Mouse (Mus musculus) telencephalon, adult 2 months (tissue): ENCODE results near the gene Npw.

ENCODE experiments used
- DNase-seq: peaks from one replicate; pipeline ENCODE4 v3.0.0-alpha.2; 2011; ENCODE audit warnings: low read depth, low spot score

Gene Npw

GRCm38 (mm10) chr17:24658017-24658758 lies at the start of gene Npw:
TSS of gene Npw (minus strand) at chr17:24658457.
- no peak for DNase-seq

GRCm38 (mm10) chr17:24707801-24708425 lies 49.7 kb upstream of the Npw start:
- no peak for DNase-seq

GRCm38 (mm10) chr17:24706982-24707800 lies 48.9 kb upstream of the Npw start, which contains the start of gene Tbl3:
TSS of gene Tbl3 (minus strand) at chr17:24707660.
- peak; percentile 91 for DNase-seq

- DNase-seq: no peak
Measured at GRCm38 (mm10) chr17:24705821-24706220, 47.6 kb upstream of the Npw start.

- no peak for DNase-seq
Measured at GRCm38 (mm10) chr17:24701251-24701650, 43.0 kb upstream of the Npw start.

- no peak for DNase-seq
Measured at GRCm38 (mm10) chr17:24699473-24699872, 41.2 kb upstream of the Npw start.

- no peak for DNase-seq
Measured at GRCm38 (mm10) chr17:24698715-24699114, 40.5 kb upstream of the Npw start.

- no peak for DNase-seq
Measured at GRCm38 (mm10) chr17:24697985-24698384, 39.7 kb upstream of the Npw start.

- no peak for DNase-seq
Measured at GRCm38 (mm10) chr17:24696011-24696697, 37.9 kb upstream of the Npw start, which contains the start of the genes Gfer and Noxo1. TSS of gene Gfer (minus strand) at chr17:24696156. TSS of gene Noxo1 (plus strand) at chr17:24696234.

GRCm38 (mm10) chr17:24695326-24696010 lies 37.2 kb upstream of the Npw start:
- DNase-seq: no peak

- DNase-seq: no peak
Measured at GRCm38 (mm10) chr17:24692385-24692784, 34.1 kb upstream of the Npw start.

- DNase-seq: no peak
Measured at GRCm38 (mm10) chr17:24689251-24690081, 31.2 kb upstream of the Npw start, which contains the start of gene Syngr3. TSS of gene Syngr3 (minus strand) at chr17:24689955.

GRCm38 (mm10) chr17:24687599-24687998 lies 29.3 kb upstream of the Npw start:
- no peak for DNase-seq

GRCm38 (mm10) chr17:24687146-24687595 lies 28.9 kb upstream of the Npw start:
- DNase-seq: no peak

GRCm38 (mm10) chr17:24686514-24686913 lies 28.3 kb upstream of the Npw start:
- no peak for DNase-seq

GRCm38 (mm10) chr17:24677500-24678080 lies 19.3 kb upstream of the Npw start:
- no peak for DNase-seq

GRCm38 (mm10) chr17:24676877-24677276 lies 18.6 kb upstream of the Npw start:
- DNase-seq: no peak

GRCm38 (mm10) chr17:24676187-24676586 lies 17.9 kb upstream of the Npw start:
- no peak for DNase-seq

GRCm38 (mm10) chr17:24674277-24674676 lies 16.0 kb upstream of the Npw start:
- DNase-seq: peak; percentile 74

- no peak for DNase-seq
Measured at GRCm38 (mm10) chr17:24672141-24672540, 13.9 kb upstream of the Npw start.
